Mouse (Mus musculus) forebrain, embryonic 14.5 days (tissue): Measurements from ENCODE around the gene Fry. TPM values are rescaled to one million over a fixed set of nuclear protein-coding genes. Genes with fewer than 3 reads are reported as not detected.

ENCODE experiments used
- ATAC-seq: fragments of 200-750 bp; cut with Nextera tagmentation; 2 replicates; pipeline ENCODE4 v1.8.0; 2017; ENCODE audit warnings: mild to moderate bottlenecking, moderate library complexity
- DNase-seq: peaks from one replicate; pipeline ENCODE4 v3.0.0-alpha.2; 2015; ENCODE audit warnings: low spot score
- H3K27ac ChIP-seq: fragments of 300-500 bp; sonication (generic); 2 replicates; pipeline ENCODE4 v1.5.1; 2014; ENCODE audit warnings: low read depth, mild to moderate bottlenecking, control low read depth, low read length, moderate library complexity
- H3K27me3 ChIP-seq: fragments of 300-500 bp; sonication (generic); replicated peaks from 2 replicates; pipeline ENCODE4 v1.6.1; 2014; ENCODE audit warnings: low read length, control low read depth, mixed read lengths; ENCODE audit not compliant: control insufficient read depth, insufficient read depth
- H3K36me3 ChIP-seq: fragments of 300-500 bp; sonication (generic); 2 replicates; pipeline ENCODE4 v1.6.1; 2014; ENCODE audit warnings: low read length, control low read depth; ENCODE audit not compliant: control insufficient read depth, insufficient read depth
- H3K4me1 ChIP-seq: fragments of 300-500 bp; sonication (generic); 2 replicates; pipeline ENCODE4 v1.6.1; 2014; ENCODE audit warnings: antibody characterized with exemption, low read length, control low read depth; ENCODE audit not compliant: control insufficient read depth, insufficient read depth
- H3K4me2 ChIP-seq: fragments of 300-500 bp; sonication (generic); 2 replicates; pipeline ENCODE4 v1.6.1; 2014; ENCODE audit warnings: mild to moderate bottlenecking, control low read depth, low read length
- H3K4me3 ChIP-seq: fragments of 300-500 bp; sonication (generic); 2 replicates; pipeline ENCODE4 v1.5.1; 2014; ENCODE audit warnings: low read depth, low read length, control low read depth
- H3K9ac ChIP-seq: fragments of 300-500 bp; sonication (generic); 2 replicates; pipeline ENCODE4 v1.6.1; 2014; ENCODE audit warnings: mild to moderate bottlenecking, low read length, control low read depth, moderate library complexity
- H3K9me3 ChIP-seq: fragments of 300-500 bp; sonication (generic); replicated peaks from 2 replicates; pipeline ENCODE4 v1.6.1; 2016; ENCODE audit warnings: low read length, control low read depth, mixed read lengths; ENCODE audit not compliant: control insufficient read depth
- WGBS: fragments of 180-500 bp; shearing (Covaris S2); extraction: QIAGEN DNeasy Blood & Tissue Kit; methylation state at CpG from one replicate; pipeline ENCODE4 v1.1.7; 2014; 5-methylcytosine and 5-hydroxymethylcytosine counted together
- polyA plus RNA-seq: library from polyadenylated mRNA; unstranded; fragments of >200 nt; fragmentation: Nextera tagmentation; extraction: Ambion mirVana; gene quantifications from 2 replicates; pipeline ENCODE4 v1.2.1, GENCODE M21; 2014

Gene Fry
- polyA plus RNA-seq, 1 experiment from 2014 or later: 27.4 TPM

DNA sequence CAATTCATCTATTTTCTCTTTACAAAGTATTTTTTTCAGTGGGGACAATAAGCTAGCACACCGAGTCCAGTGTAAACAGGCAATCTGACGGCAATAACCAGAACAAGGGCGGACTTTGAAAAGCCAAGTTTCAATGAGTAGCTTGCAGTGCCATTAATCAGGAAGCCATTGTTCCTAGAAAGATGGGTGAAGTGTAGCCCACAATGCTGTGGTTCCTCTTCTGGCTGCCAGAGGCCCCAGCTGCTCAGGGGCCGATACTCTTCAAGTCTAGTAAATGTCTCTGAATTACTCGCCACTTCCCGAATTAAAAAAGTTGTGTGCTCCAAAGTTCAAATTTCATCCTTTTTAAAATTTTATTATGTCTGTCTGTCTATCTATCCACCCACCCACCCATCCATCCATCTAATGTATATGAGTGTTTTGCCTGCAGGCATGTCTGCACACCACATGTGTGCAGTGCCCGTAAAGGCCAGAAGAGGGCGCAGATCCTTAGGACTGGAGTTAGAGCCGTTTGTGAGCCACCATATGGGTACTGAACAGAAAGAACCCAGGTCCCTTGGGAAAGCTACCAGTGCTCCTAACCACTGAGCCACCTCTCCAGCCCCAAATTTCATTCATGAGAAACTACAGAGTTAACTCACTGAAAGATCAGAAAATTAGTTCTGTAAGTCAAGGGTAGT lies 19.5 kb downstream of the Fry start:
- Histone ChIP-seq H3K9ac (no peak overlapping the region), H3K27ac (no peak overlapping the region), H3K9me3 (no peaks in the 10 kb centered on the region), H3K4me1 (no peaks in the 10 kb centered on the region), H3K36me3 (no peaks in the 10 kb centered on the region), H3K4me2 (no peak overlapping the region), H3K27me3 (no peaks in the 10 kb centered on the region), H3K4me3 (no peak overlapping the region)
- DNase-seq (no peak), ATAC-seq (no peak)
- WGBS: 69% methylated on average over 9 of the region's 9 CpGs

GRCm38 (mm10) chr5:150140513-150140912 lies 22.1 kb downstream of the Fry start:
- ATAC-seq (no peak), DNase-seq (no peak)
- H3K4me1 ChIP-seq: no peaks in the 10 kb centered on the region
- H3K36me3 ChIP-seq: no peaks in the 10 kb centered on the region
- H3K27ac ChIP-seq: no peak overlapping the region
- no peaks in the 10 kb centered on the region for H3K27me3 ChIP-seq
- no peak overlapping the region for H3K4me3 ChIP-seq
- 81% methylated on average over 2 of the region's 2 CpGs for WGBS
- no peak overlapping the region for H3K9ac ChIP-seq
- H3K4me2 ChIP-seq: no peak overlapping the region
- H3K9me3 ChIP-seq: no peaks in the 10 kb centered on the region

- Histone ChIP-seq H3K4me3 (no peak overlapping the region), H3K27ac (no peak overlapping the region), H3K4me2 (no peak overlapping the region), H3K9me3 (no peaks in the 10 kb centered on the region), H3K27me3 (no peaks in the 10 kb centered on the region), H3K4me1 (no peaks in the 10 kb centered on the region), H3K9ac (no peak overlapping the region), H3K36me3 (no peaks in the 10 kb centered on the region)
- DNase-seq: no peak
- no peak for ATAC-seq
- WGBS: 86% methylated on average over 3 of the region's 3 CpGs
Measured at GRCm38 (mm10) chr5:150145967-150146366, 27.5 kb downstream of the Fry start.

- Histone ChIP-seq H3K9ac (no peak overlapping the region), H3K27ac (no peak overlapping the region), H3K4me3 (no peak overlapping the region), H3K4me1 (no peaks in the 10 kb centered on the region), H3K27me3 (no peaks in the 10 kb centered on the region), H3K9me3 (no peaks in the 10 kb centered on the region), H3K4me2 (no peak overlapping the region), H3K36me3 (no peaks in the 10 kb centered on the region)
- DNase-seq: no peak
- no peak for ATAC-seq
- WGBS: 95% methylated on average over 4 of the region's 4 CpGs
Measured at GRCm38 (mm10) chr5:150146612-150147011, 28.2 kb downstream of the Fry start.

DNA sequence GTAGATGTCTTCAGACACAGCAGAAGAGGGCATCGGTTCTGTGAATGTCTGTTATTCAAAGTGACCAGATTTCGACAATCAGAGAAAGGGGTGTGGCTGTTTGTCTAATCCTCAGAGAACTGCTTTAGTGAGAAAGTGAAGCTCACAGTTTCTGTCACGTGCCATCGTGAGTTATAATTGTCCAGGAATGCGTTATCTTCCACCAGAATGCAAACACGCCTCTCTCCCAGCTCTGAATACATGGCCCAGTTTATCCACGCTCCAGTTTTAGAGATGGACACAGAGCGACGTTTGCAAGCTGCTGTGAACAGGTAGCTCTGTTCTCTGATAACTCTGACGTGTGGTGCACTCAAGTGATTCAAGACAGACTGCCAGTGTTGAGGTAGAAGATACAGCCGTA lies 31.3 kb downstream of the Fry start:
- no peak overlapping the region for H3K9ac ChIP-seq
- H3K27ac ChIP-seq: no peak overlapping the region
- ATAC-seq: no peak
- no peaks in the 10 kb centered on the region for H3K4me1 ChIP-seq
- no peaks in the 10 kb centered on the region for H3K36me3 ChIP-seq
- no peak overlapping the region for H3K4me2 ChIP-seq
- no peaks in the 10 kb centered on the region for H3K9me3 ChIP-seq
- H3K4me3 ChIP-seq: no peak overlapping the region
- 82% methylated on average over 11 of the region's 11 CpGs for WGBS
- H3K27me3 ChIP-seq: no peaks in the 10 kb centered on the region
- DNase-seq: no peak

DNA sequence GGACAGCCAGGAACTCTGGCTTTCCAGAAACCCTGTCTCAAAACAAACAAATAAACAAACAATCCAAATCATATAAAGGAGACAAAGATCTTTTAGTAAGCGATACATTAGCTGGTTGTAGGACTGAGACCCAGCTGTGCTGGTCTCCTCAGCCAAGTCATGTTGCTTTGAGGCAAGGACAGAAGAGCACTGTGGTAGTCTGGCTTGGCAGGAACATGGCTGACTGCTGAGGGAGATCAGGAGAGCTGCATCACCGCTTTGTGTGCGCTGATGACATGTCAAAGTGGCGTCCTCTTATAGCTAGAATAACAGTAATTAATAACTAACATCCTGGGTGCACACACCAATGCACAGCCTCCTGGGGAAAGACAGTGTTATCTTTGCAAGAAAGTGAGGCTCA lies 32.5 kb downstream of the Fry start:
- Histone ChIP-seq H3K4me3 (no peak overlapping the region), H3K4me2 (no peak overlapping the region), H3K9me3 (no peaks in the 10 kb centered on the region), H3K36me3 (no peaks in the 10 kb centered on the region), H3K27ac (no peak overlapping the region), H3K27me3 (no peaks in the 10 kb centered on the region), H3K4me1 (no peaks in the 10 kb centered on the region), H3K9ac (no peak overlapping the region)
- DNase-seq (no peak), ATAC-seq (no peak)
- WGBS: 90% methylated on average over 4 of the region's 4 CpGs

DNA sequence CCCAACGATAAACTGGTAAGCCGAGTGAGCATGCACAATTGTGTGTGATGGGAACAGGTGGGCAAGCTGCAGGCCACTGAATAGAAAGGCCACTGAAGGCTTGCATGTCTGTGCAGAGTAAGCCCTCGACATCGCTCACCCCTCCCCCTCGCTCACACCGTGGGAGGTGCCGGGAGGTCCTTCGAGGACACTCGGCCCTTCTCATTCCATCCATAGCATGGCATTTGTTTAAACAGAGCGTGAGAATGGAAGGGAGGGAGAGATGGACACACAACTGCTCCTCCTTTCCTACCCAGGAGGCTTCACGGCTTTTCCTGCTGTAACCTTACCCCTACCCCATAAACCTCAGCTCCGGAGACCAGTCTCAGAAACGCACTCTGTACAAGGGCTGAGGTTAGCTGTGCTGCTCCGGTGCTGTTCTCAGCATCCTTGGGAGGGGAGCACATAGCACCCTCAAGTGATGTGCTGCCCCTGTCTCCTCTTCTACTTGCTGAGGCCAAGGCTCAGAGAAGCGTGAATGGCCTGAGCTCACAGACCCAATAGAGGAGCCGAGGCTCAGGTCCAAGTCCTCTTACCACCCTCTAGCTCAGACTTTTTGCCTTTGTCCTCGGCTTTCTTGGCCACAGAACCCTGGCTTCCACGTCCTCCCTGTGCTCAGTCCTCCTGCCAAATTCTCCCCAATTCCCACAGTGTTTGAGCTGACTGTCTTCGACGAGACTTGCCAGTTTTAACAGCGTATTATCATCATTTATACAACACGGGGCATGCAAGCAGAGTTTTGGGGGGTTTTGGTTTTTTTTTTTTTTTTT lies 33.8 kb downstream of the Fry start:
- no peak overlapping the region for H3K4me2 ChIP-seq
- no peaks in the 10 kb centered on the region for H3K36me3 ChIP-seq
- peak overlapping the region; percentile 63; the same call in 1 of the 2 replicates for H3K27ac ChIP-seq
- no peak overlapping the region for H3K9ac ChIP-seq
- H3K9me3 ChIP-seq: no peaks in the 10 kb centered on the region
- no peak overlapping the region for H3K4me3 ChIP-seq
- no peaks in the 10 kb centered on the region for H3K27me3 ChIP-seq
- no peaks in the 10 kb centered on the region for H3K4me1 ChIP-seq
- peak; percentile 30; the same call in 1 of the 2 replicates for ATAC-seq
- WGBS: 70% methylated on average over 22 of the region's 22 CpGs
- DNase-seq: peak; percentile 61

GRCm38 (mm10) chr5:150152880-150153281 lies 34.4 kb downstream of the Fry start:
- Histone ChIP-seq H3K4me2 (no peak overlapping the region), H3K27me3 (no peaks in the 10 kb centered on the region), H3K27ac (peak overlapping the region; percentile 63; the same call in 1 of the 2 replicates), H3K9me3 (no peaks in the 10 kb centered on the region), H3K4me1 (no peaks in the 10 kb centered on the region), H3K4me3 (no peak overlapping the region), H3K36me3 (no peaks in the 10 kb centered on the region), H3K9ac (no peak overlapping the region)
- 63% methylated on average over 10 of the region's 10 CpGs for WGBS
- peak; percentile 65 for DNase-seq
- peak; percentile 52 for ATAC-seq

- WGBS: 91% methylated on average over 8 of the region's 8 CpGs
- Histone ChIP-seq H3K27ac (no peak overlapping the region), H3K36me3 (no peaks in the 10 kb centered on the region), H3K9me3 (no peaks in the 10 kb centered on the region), H3K4me3 (no peak overlapping the region), H3K27me3 (no peaks in the 10 kb centered on the region), H3K9ac (no peak overlapping the region), H3K4me2 (no peak overlapping the region), H3K4me1 (no peaks in the 10 kb centered on the region)
- ATAC-seq: no peak
- DNase-seq: no peak
Measured at GRCm38 (mm10) chr5:150155388-150155787, 36.9 kb downstream of the Fry start.
